Mouse (Mus musculus) bone marrow, adult 2 months (tissue): Measurements from ENCODE around the gene Tmem117.

Experiments used
- CTCF ChIP-seq: fragments of 200-500 bp; IDR thresholded peaks from 2 replicates; pipeline ENCODE4 v1.5.1; 2011; ENCODE audit warnings: low read length, control low read depth; ENCODE audit not compliant: control insufficient read depth, insufficient read depth
- POLR2A ChIP-seq: fragments of 200-500 bp; IDR thresholded peaks from 2 replicates; pipeline ENCODE4 v1.6.1; 2011; ENCODE audit warnings: low read depth, mild to moderate bottlenecking, control low read depth, low read length, borderline replicate concordance; ENCODE audit not compliant: control insufficient read depth

DNA sequence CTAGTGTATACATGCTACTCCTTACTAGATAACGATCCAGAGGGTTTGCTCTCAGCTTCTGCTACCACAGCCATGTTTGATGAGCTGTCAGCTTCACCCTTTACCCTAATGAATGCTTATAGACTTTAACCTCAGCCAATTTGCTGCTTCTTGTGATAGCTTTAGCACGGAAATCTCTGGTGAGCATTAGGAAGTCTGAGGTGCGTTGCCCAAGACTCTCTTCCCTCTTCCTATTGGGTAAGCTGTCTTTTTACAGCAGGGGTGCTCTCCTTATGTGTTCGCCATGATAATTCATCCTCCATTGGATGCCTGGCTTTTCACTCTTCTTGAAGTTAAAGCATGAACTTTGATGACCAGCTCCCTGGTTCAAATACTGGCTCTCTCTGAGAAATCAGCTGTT is 328.2 kb downstream of the Tmem117 start:
- TF ChIP-seq CTCF (no peak), POLR2A (no peak)
